Mouse (Mus musculus) adrenal gland, postnatal 36 days (tissue): ENCODE results near the gene Nt5c1b. TPM values are rescaled to one million over a fixed set of nuclear protein-coding genes. Genes with fewer than 3 reads are reported as not detected.
A peak's percentile ranks its signal among the peaks of the same experiment; 100 is the strongest.

Source experiments
- DNase-seq, 2 experiments: peaks; one replicate each; pipeline ENCODE4 v3.0.0; 2021; ENCODE audit warnings: mixed read lengths in 1 of 2
- long read RNA-seq, 2 experiments: library from polyadenylated mRNA; stranded (forward); transcript quantifications; one replicate each; pipeline ENCODE4 v2.0.0; 2021; ENCODE audit warnings: borderline sequencing depth in 2 of 2
- total RNA-seq, 2 experiments: library from RNA; stranded (reverse); gene quantifications; 2 replicates each; pipeline ENCODE4 v1.2.3; 2021

The Nt5c1b gene
- total RNA-seq: not detected
- long read RNA-seq, experiment 1: 0 reads
- long read RNA-seq, experiment 2: 0 reads

GRCm38 (mm10) chr12:10369673-10370072 lies at the start of gene Nt5c1b:
Gene Nt5c1b (plus strand): TSS chr12:10369973.
- DNase-seq: no peak

- no peak for DNase-seq
Observed at GRCm38 (mm10) chr12:10327651-10328050, 42.1 kb upstream of the Nt5c1b start.

GRCm38 (mm10) chr12:10329460-10329859 lies 40.3 kb upstream of the Nt5c1b start:
- no peak for DNase-seq

GRCm38 (mm10) chr12:10340604-10341003 lies 29.2 kb upstream of the Nt5c1b start:
- DNase-seq: no peak

GRCm38 (mm10) chr12:10350706-10351105 lies 19.1 kb upstream of the Nt5c1b start:
- no peak for DNase-seq

- DNase-seq: no peak
Observed at GRCm38 (mm10) chr12:10357756-10358155, 12.0 kb upstream of the Nt5c1b start.

- peak; percentile 96 for DNase-seq
Observed at GRCm38 (mm10) chr12:10390671-10391441, 21.1 kb downstream of the Nt5c1b start, which contains the start of gene Rdh14. Gene Rdh14 (plus strand): TSS chr12:10390772.

- DNase-seq: no peak
Observed at GRCm38 (mm10) chr12:10400788-10401187, 31.0 kb downstream of the Nt5c1b start.

GRCm38 (mm10) chr12:10402421-10403115 lies 32.8 kb downstream of the Nt5c1b start:
- no peak for DNase-seq

- no peak for DNase-seq
Observed at GRCm38 (mm10) chr12:10410511-10411179, 40.9 kb downstream of the Nt5c1b start.

GRCm38 (mm10) chr12:10411453-10411852 lies 41.7 kb downstream of the Nt5c1b start:
- DNase-seq: no peak

- DNase-seq: no peak
Observed at GRCm38 (mm10) chr12:10422347-10422746, 52.6 kb downstream of the Nt5c1b start.

GRCm38 (mm10) chr12:10425982-10426863 lies 56.5 kb downstream of the Nt5c1b start:
- DNase-seq: no peak

- no peak for DNase-seq
Observed at GRCm38 (mm10) chr12:10430999-10431398, 61.2 kb downstream of the Nt5c1b start.

GRCm38 (mm10) chr12:10438054-10439001 lies 68.6 kb downstream of the Nt5c1b start:
- DNase-seq: peak; percentile 84 to 87

Other genes with a start within 250 kb of the Nt5c1b start
- gene Rdh14, start 20.8 kb downstream of the Nt5c1b start, total RNA-seq: 10 to 100 TPM; 32.5 to 44.2 TPM